Mouse (Mus musculus) kidney, postnatal 0 days (tissue): Measurements from ENCODE around the gene Prkar1a. TPM values are rescaled to one million over a fixed set of nuclear protein-coding genes. Genes with fewer than 3 reads are reported as not detected.

Source experiments
- ATAC-seq: fragments of 200-750 bp; cut with Nextera tagmentation; replicated peaks from 2 replicates; pipeline ENCODE4 v1.8.0; 2017; ENCODE audit warnings: low read depth, moderate number of reproducible peaks, moderate TSS enrichment, moderate library complexity; ENCODE audit not compliant: low FRiP score
- DNase-seq: peaks from one replicate; pipeline ENCODE4 v3.0.0-alpha.2; 2016; ENCODE audit warnings: low spot score
- H3K27ac ChIP-seq: fragments of 300-500 bp; sonication (generic); 2 replicates; pipeline ENCODE4 v1.5.1; 2014; ENCODE audit warnings: mild to moderate bottlenecking
- H3K27me3 ChIP-seq: fragments of 300-500 bp; sonication (generic); 2 replicates; pipeline ENCODE4 v1.6.1; 2014; ENCODE audit warnings: low read length, mixed read lengths; ENCODE audit not compliant: insufficient read depth
- H3K36me3 ChIP-seq: fragments of 300-500 bp; sonication (generic); 2 replicates; pipeline ENCODE4 v1.6.1; 2014; ENCODE audit warnings: low read length, mixed read lengths; ENCODE audit not compliant: insufficient read depth
- H3K4me1 ChIP-seq: fragments of 300-500 bp; sonication (generic); replicated peaks from 2 replicates; pipeline ENCODE4 v1.6.1; 2014; ENCODE audit warnings: antibody characterized with exemption, low read length, mixed read lengths; ENCODE audit not compliant: insufficient read depth
- H3K4me2 ChIP-seq: fragments of 300-500 bp; sonication (generic); 2 replicates; pipeline ENCODE4 v1.6.1; 2014; ENCODE audit warnings: mild to moderate bottlenecking, low read length, moderate library complexity, mixed read lengths
- H3K4me3 ChIP-seq: fragments of 300-500 bp; sonication (generic); replicated peaks from 2 replicates; pipeline ENCODE4 v1.5.1; 2014; ENCODE audit warnings: low read depth, low read length
- H3K9ac ChIP-seq: fragments of 300-500 bp; sonication (generic); 2 replicates; pipeline ENCODE4 v1.6.1; 2014; ENCODE audit warnings: low read depth, low read length
- H3K9me3 ChIP-seq: fragments of 300-500 bp; sonication (generic); replicated peaks from 2 replicates; pipeline ENCODE4 v1.6.1; 2016; ENCODE audit warnings: low read length, inconsistent platforms, mixed read lengths
- CTCF ChIP-seq: IDR thresholded peaks from 2 replicates; pipeline ENCODE4 v1.5.1; 2016; ENCODE audit warnings: antibody characterized with exemption, low read depth, mild to moderate bottlenecking, moderate library complexity
- WGBS: fragments of 180-500 bp; shearing (Covaris S2); extraction: QIAGEN DNeasy Blood & Tissue Kit; methylation state at CpG from one replicate; pipeline ENCODE4 v1.1.7; 2014; 5-methylcytosine and 5-hydroxymethylcytosine counted together
- polyA plus RNA-seq: library from polyadenylated mRNA; unstranded; fragments of >200 nt; fragmentation: Nextera tagmentation; extraction: Ambion mirVana; gene quantifications from 2 replicates; pipeline ENCODE4 v1.2.1, GENCODE M21; 2015

Prkar1a gene
- polyA plus RNA-seq, 1 experiment from 2014 or later = 340 TPM

- 46% methylated on average over 10 of the region's 10 CpGs for WGBS
- no peak for TF ChIP-seq CTCF
- H3K27ac ChIP-seq = peak overlapping the region; percentile 60; the same call in 1 of the 2 replicates
- peaks cover 15% of the 10 kb centered on the region; the same call in 1 of the 2 replicates for H3K4me1 ChIP-seq
- H3K4me3 ChIP-seq = no peak overlapping the region
- H3K4me2 ChIP-seq = no peak overlapping the region
- no peaks in the 10 kb centered on the region for H3K27me3 ChIP-seq
- DNase-seq = no peak
- H3K9ac ChIP-seq = no peak overlapping the region
- ATAC-seq = peak; percentile 43
- no peaks in the 10 kb centered on the region for H3K36me3 ChIP-seq
- H3K9me3 ChIP-seq = no peaks in the 10 kb centered on the region
Measured at GRCm38 (mm10) chr11:109702031-109702815, 53.0 kb downstream of the Prkar1a start.

- no peaks in the 10 kb centered on the region for H3K36me3 ChIP-seq
- peaks cover 15% of the 10 kb centered on the region; the same call in 1 of the 2 replicates for H3K4me1 ChIP-seq
- H3K27ac ChIP-seq = 0 out of 2 replicates have a peak overlapping the region, but pooled peaks have one; percentile 19
- DNase-seq = peak; percentile 46
- TF ChIP-seq CTCF = no peak
- H3K9ac ChIP-seq = no peak overlapping the region
- no peaks in the 10 kb centered on the region for H3K27me3 ChIP-seq
- 16% methylated on average over 9 of the region's 9 CpGs for WGBS
- no peak overlapping the region for H3K4me2 ChIP-seq
- H3K9me3 ChIP-seq = no peaks in the 10 kb centered on the region
- H3K4me3 ChIP-seq = no peak overlapping the region
- no peak for ATAC-seq
Measured at GRCm38 (mm10) chr11:109703845-109704244, 54.6 kb downstream of the Prkar1a start.

- Histone ChIP-seq H3K27ac (0 out of 2 replicates have a peak overlapping the region, but pooled peaks have one; percentile 19), H3K4me2 (no peak overlapping the region), H3K36me3 (no peaks in the 10 kb centered on the region), H3K4me1 (peaks cover 15% of the 10 kb centered on the region; the same call in 1 of the 2 replicates), H3K27me3 (no peaks in the 10 kb centered on the region), H3K4me3 (no peak overlapping the region), H3K9ac (no peak overlapping the region), H3K9me3 (no peaks in the 10 kb centered on the region)
- DNase-seq = no peak
- 62% methylated on average over 22 of the region's 22 CpGs for WGBS
- TF ChIP-seq CTCF = no peak
- no peak for ATAC-seq
Measured at GRCm38 (mm10) chr11:109704311-109705205, 55.4 kb downstream of the Prkar1a start.

GRCm38 (mm10) chr11:109705336-109706054, 56.3 kb downstream of the Prkar1a start:
- no peak for TF ChIP-seq CTCF
- Histone ChIP-seq H3K27me3 (no peaks in the 10 kb centered on the region), H3K9ac (no peak overlapping the region), H3K27ac (no peak overlapping the region), H3K4me3 (no peak overlapping the region), H3K9me3 (no peaks in the 10 kb centered on the region), H3K4me2 (no peak overlapping the region), H3K36me3 (no peaks in the 10 kb centered on the region), H3K4me1 (peaks cover 15% of the 10 kb centered on the region; the same call in 1 of the 2 replicates)
- ATAC-seq = no peak
- no peak for DNase-seq
- 70% methylated on average over 9 of the region's 9 CpGs for WGBS

GRCm38 (mm10) chr11:109706055-109706412, 56.8 kb downstream of the Prkar1a start:
- Histone ChIP-seq H3K27me3 (no peaks in the 10 kb centered on the region), H3K36me3 (no peaks in the 10 kb centered on the region), H3K4me2 (no peak overlapping the region), H3K4me1 (peaks cover 15% of the 10 kb centered on the region; the same call in 1 of the 2 replicates), H3K27ac (no peak overlapping the region), H3K9me3 (no peaks in the 10 kb centered on the region), H3K9ac (no peak overlapping the region), H3K4me3 (no peak overlapping the region)
- TF ChIP-seq CTCF = no peak
- DNase-seq = no peak
- 65% methylated on average over 9 of the region's 9 CpGs for WGBS
- no peak for ATAC-seq

GRCm38 (mm10) chr11:109706586-109706985, 57.4 kb downstream of the Prkar1a start:
- Histone ChIP-seq H3K4me1 (peaks cover 15% of the 10 kb centered on the region; the same call in 1 of the 2 replicates), H3K27ac (no peak overlapping the region), H3K9ac (no peak overlapping the region), H3K27me3 (no peaks in the 10 kb centered on the region), H3K4me2 (no peak overlapping the region), H3K36me3 (no peaks in the 10 kb centered on the region), H3K9me3 (no peaks in the 10 kb centered on the region), H3K4me3 (no peak overlapping the region)
- WGBS = 73% methylated on average over 4 of the region's 4 CpGs
- TF ChIP-seq CTCF = no peak
- no peak for ATAC-seq
- no peak for DNase-seq
